Mouse (Mus musculus) lung, adult 18-20 months (tissue): ENCODE measurements at regions not wholly inside any gene's neighbourhood (a gene's known extent, or its start where the extent isn't known, plus 50 kb on each side); places are given as distances from the start of the nearest gene placed in this dataset.

ENCODE experiments used
- DNase-seq, 2 experiments: peaks; one replicate each; pipeline ENCODE4 v3.0.0; 2022; ENCODE audit warnings: mixed read lengths in 2 of 2

GRCm38 (mm10) chr2:78804931-78805330, 63.0 kb upstream of the Ube2e3 start:
- no peak for DNase-seq

GRCm38 (mm10) chr2:78803543-78803942, 64.4 kb upstream of the Ube2e3 start:
- DNase-seq: no peak

- no peak for DNase-seq
Observed at GRCm38 (mm10) chr2:78795446-78795845, 72.5 kb upstream of the Ube2e3 start.

- no peak for DNase-seq
Observed at GRCm38 (mm10) chr2:78794734-78795133, 73.2 kb upstream of the Ube2e3 start.

- no peak for DNase-seq
Observed at GRCm38 (mm10) chr2:78789124-78789523, 78.8 kb upstream of the Ube2e3 start.

GRCm38 (mm10) chr2:78788222-78788621, 79.7 kb upstream of the Ube2e3 start:
- no peak for DNase-seq

GRCm38 (mm10) chr2:78779949-78780348, 88.0 kb upstream of the Ube2e3 start:
- DNase-seq: no peak

- no peak for DNase-seq
Observed at GRCm38 (mm10) chr2:78777589-78777988, 90.3 kb upstream of the Ube2e3 start.

GRCm38 (mm10) chr2:78754362-78754761, 113.6 kb upstream of the Ube2e3 start:
- DNase-seq: no peak

- no peak for DNase-seq
Observed at GRCm38 (mm10) chr2:78753918-78754317, 114.0 kb upstream of the Ube2e3 start.

- DNase-seq: no peak
Observed at GRCm38 (mm10) chr2:78730161-78730560, 137.8 kb upstream of the Ube2e3 start.

- no peak for DNase-seq
Observed at GRCm38 (mm10) chr2:78726060-78726459, 141.9 kb upstream of the Ube2e3 start.

GRCm38 (mm10) chr2:78724416-78724815, 143.5 kb upstream of the Ube2e3 start:
- DNase-seq: no peak

GRCm38 (mm10) chr2:78723423-78723822, 144.5 kb upstream of the Ube2e3 start:
- no peak for DNase-seq

GRCm38 (mm10) chr2:78722739-78723138, 145.2 kb upstream of the Ube2e3 start:
- no peak for DNase-seq

GRCm38 (mm10) chr2:78718550-78718949, 149.4 kb upstream of the Ube2e3 start:
- no peak for DNase-seq

- DNase-seq: no peak
Observed at GRCm38 (mm10) chr2:78716157-78716798, 151.6 kb upstream of the Ube2e3 start.

- no peak for DNase-seq
Observed at GRCm38 (mm10) chr2:78694851-78695250, 173.1 kb upstream of the Ube2e3 start.

GRCm38 (mm10) chr2:78656668-78657067, 211.3 kb upstream of the Ube2e3 start:
- no peak for DNase-seq

- no peak for DNase-seq
Observed at GRCm38 (mm10) chr2:78655156-78655855, 212.6 kb upstream of the Ube2e3 start.

GRCm38 (mm10) chr2:78651549-78651948, 216.4 kb upstream of the Ube2e3 start:
- DNase-seq: no peak

- no peak for DNase-seq
Observed at GRCm38 (mm10) chr2:78640361-78640760, 227.6 kb upstream of the Ube2e3 start.

GRCm38 (mm10) chr2:78625264-78625663, 242.7 kb upstream of the Ube2e3 start:
- no peak for DNase-seq

GRCm38 (mm10) chr2:78606388-78606787, 261.5 kb upstream of the Ube2e3 start:
- peak in 1 of 2 experiments; percentile 3 for DNase-seq

- DNase-seq: no peak
Observed at GRCm38 (mm10) chr2:78600753-78601152, 267.2 kb upstream of the Ube2e3 start.
